ENCODE assay signal across 18 mouse cellular contexts in genomic region chr12:76720572-76720971, GRCm38 (mm10). TPM values are rescaled to one million over a fixed set of nuclear protein-coding genes. Genes with fewer than 3 reads are reported as not detected.
DNase-seq lines count a peak whose midpoint lies in the region; ATAC-seq and TF ChIP-seq lines count a peak whose summit lies in the region.
"Had no signal": no experiment of that assay in that cellular context is flagged by ENCODE, and none has a peak within 500 bp of the region (broad histone marks: within the 10 kb centered on the region; RNA-seq: fewer than 3 reads in every experiment).

No protein-coding gene starts in this region.

- no peaks in the 10 kb centered on the region for H3K9me3 ChIP-seq in forebrain, postnatal 0 days (ENCODE audit: low read length)
- no peaks in the 10 kb centered on the region for H3K9me3 ChIP-seq in forebrain, embryonic 16.5 days (ENCODE audit: control insufficient read depth, low read length)
- no peaks in the 10 kb centered on the region for H3K9me3 ChIP-seq in liver, embryonic 14.5 days (ENCODE audit: control insufficient read depth, low read length)
- no peaks in the 10 kb centered on the region for H3K9me3 ChIP-seq in liver, embryonic 12.5 days (replicated peaks)
- no peaks in the 10 kb centered on the region for H3K9me3 ChIP-seq in MEL (replicated peaks; ENCODE audit: insufficient read depth, low read length)
- H3K9me3 ChIP-seq: forebrain, embryonic 12.5 days; limb, embryonic 12.5 days; stomach, embryonic 15.5 days had no signal

- no peak overlapping the region for H3K9ac ChIP-seq in forebrain, postnatal 0 days
- H3K9ac ChIP-seq in forebrain, embryonic 16.5 days (replicated peaks; ENCODE audit: low read depth, low read length), result no peak overlapping the region
- no peak overlapping the region for H3K9ac ChIP-seq in liver, embryonic 14.5 days (replicated peaks)
- no peak overlapping the region for H3K9ac ChIP-seq in liver, embryonic 12.5 days
- no peak overlapping the region for H3K9ac ChIP-seq in MEL (ENCODE audit: control insufficient read depth, low read depth, low read length, poor library complexity, severe bottlenecking)
- H3K9ac ChIP-seq: forebrain, embryonic 12.5 days; heart, embryonic 13.5 days; limb, embryonic 12.5 days; stomach, embryonic 15.5 days had no signal

- H3K4me3 ChIP-seq in forebrain, postnatal 0 days (ENCODE audit: low read depth, low read length), result no peak overlapping the region
- H3K4me3 ChIP-seq in forebrain, embryonic 16.5 days (replicated peaks; ENCODE audit: low read length), result no peak overlapping the region
- no peak overlapping the region for H3K4me3 ChIP-seq in liver, embryonic 14.5 days (ENCODE audit: insufficient read depth in 1 of 2, low read depth in 2 of 2, low read length in 2 of 2)
- H3K4me3 ChIP-seq in liver, embryonic 12.5 days, result no peak overlapping the region
- H3K4me3 ChIP-seq in MEL (ENCODE audit: control insufficient read depth in 1 of 2, insufficient read depth in 1 of 2, low read depth in 2 of 2, low read length in 2 of 2), result no peak overlapping the region
- H3K4me3 ChIP-seq: forebrain, embryonic 12.5 days; heart, embryonic 13.5 days; limb, embryonic 12.5 days; stomach, embryonic 15.5 days had no signal

- no peak for TF ChIP-seq POLR2A in MEL (IDR thresholded peaks at IDR 0.05; ENCODE audit: control insufficient read depth in 1 of 2, insufficient read depth in 1 of 2, low read depth in 1 of 2, low read length in 2 of 2, poor library complexity in 1 of 2)

- no peaks in the 10 kb centered on the region for H3K4me1 ChIP-seq in forebrain, postnatal 0 days (ENCODE audit: insufficient read depth)
- no peaks in the 10 kb centered on the region for H3K4me1 ChIP-seq in forebrain, embryonic 16.5 days (replicated peaks; ENCODE audit: control insufficient read depth, insufficient read depth, low read length)
- peaks cover 4 to 5% of the 10 kb centered on the region in 2 experiments; a peak in 1 of 4 replicates for H3K4me1 ChIP-seq in liver, embryonic 14.5 days (replicated peaks; ENCODE audit: control insufficient read depth in 2 of 2, insufficient read depth in 2 of 2, low read length in 1 of 2)
- peaks cover 17% of the 10 kb centered on the region for H3K4me1 ChIP-seq in liver, embryonic 12.5 days
- peaks cover 0 to 3% of the 10 kb centered on the region in 2 experiments; a peak in 1 of 4 replicates for H3K4me1 ChIP-seq in MEL (ENCODE audit: control insufficient read depth in 1 of 2, insufficient read depth in 2 of 2, low read length in 2 of 2)
- H3K4me1 ChIP-seq: forebrain, embryonic 12.5 days; limb, embryonic 12.5 days; stomach, embryonic 15.5 days had no signal

- no peaks in the 10 kb centered on the region for H3K79me2 ChIP-seq in MEL (ENCODE audit: control insufficient read depth, insufficient read depth, low read length, poor library complexity)

- no peak overlapping the region for H3K4me2 ChIP-seq in forebrain, postnatal 0 days (ENCODE audit: low read depth)
- no peak overlapping the region for H3K4me2 ChIP-seq in forebrain, embryonic 16.5 days (ENCODE audit: low read length)
- H3K4me2 ChIP-seq in liver, embryonic 14.5 days (ENCODE audit: low read depth), result no peak overlapping the region
- H3K4me2 ChIP-seq in liver, embryonic 12.5 days, result no peak overlapping the region
- H3K4me2 ChIP-seq: forebrain, embryonic 12.5 days; heart, embryonic 13.5 days; limb, embryonic 12.5 days; stomach, embryonic 15.5 days had no signal

- TF ChIP-seq EP300 in liver, embryonic 14.5 days (IDR thresholded peaks at IDR 0.05; ENCODE audit: low read depth), result no peak
- TF ChIP-seq EP300 in MEL (IDR thresholded peaks at IDR 0.05; ENCODE audit: low read depth in 1 of 2, low read length in 2 of 2), result no peak

- peak; percentile 36 for DNase-seq in forebrain, postnatal 0 days
- no peak for DNase-seq in liver, embryonic 14.5 days (ENCODE audit: low read depth in 3 of 3, low spot score in 3 of 3)
- DNase-seq in MEL (ENCODE audit: low read depth, low spot score), result peak; percentile 32
- no peak for DNase-seq in right cerebral cortex, postnatal 14 days
- DNase-seq: adrenal gland, postnatal 36 days; cerebellum, adult 11-12 months; gastrocnemius, postnatal 36 days; kidney, postnatal 10 days; lung, postnatal 14 days; thymus, postnatal 36 days had no signal

- no peak overlapping the region for H3K27ac ChIP-seq in forebrain, postnatal 0 days (ENCODE audit: low read depth, low read length)
- H3K27ac ChIP-seq in forebrain, embryonic 16.5 days (ENCODE audit: low read length), result no peak overlapping the region
- H3K27ac ChIP-seq in liver, embryonic 14.5 days, result no peak overlapping the region
- H3K27ac ChIP-seq in liver, embryonic 12.5 days, result no peak overlapping the region
- no peak overlapping the region for H3K27ac ChIP-seq in MEL (ENCODE audit: control insufficient read depth, low read depth, low read length)
- H3K27ac ChIP-seq: forebrain, embryonic 12.5 days; heart, embryonic 13.5 days; limb, embryonic 12.5 days; stomach, embryonic 15.5 days had no signal

- no peaks in the 10 kb centered on the region for H3K36me3 ChIP-seq in forebrain, postnatal 0 days (ENCODE audit: insufficient read depth)
- H3K36me3 ChIP-seq in forebrain, embryonic 16.5 days (ENCODE audit: control insufficient read depth, insufficient read depth), result no peaks in the 10 kb centered on the region
- no peaks in the 10 kb centered on the region for H3K36me3 ChIP-seq in liver, embryonic 14.5 days (replicated peaks; ENCODE audit: control insufficient read depth, insufficient read depth, low read depth)
- no peaks in the 10 kb centered on the region for H3K36me3 ChIP-seq in liver, embryonic 12.5 days
- no peaks in the 10 kb centered on the region for H3K36me3 ChIP-seq in MEL (ENCODE audit: control insufficient read depth in 1 of 2, insufficient read depth in 2 of 2, low read length in 2 of 2)
- H3K36me3 ChIP-seq: forebrain, embryonic 12.5 days; heart, embryonic 13.5 days; limb, embryonic 12.5 days; stomach, embryonic 15.5 days had no signal

- peak; percentile 89 for TF ChIP-seq RAD21 in MEL (IDR thresholded peaks at IDR 0.05; ENCODE audit: low read depth, low read length)

- H3K27me3 ChIP-seq in forebrain, postnatal 0 days (ENCODE audit: insufficient read depth, low read length), result no peaks in the 10 kb centered on the region
- no peaks in the 10 kb centered on the region for H3K27me3 ChIP-seq in forebrain, embryonic 16.5 days (replicated peaks; ENCODE audit: control insufficient read depth, insufficient read depth, low read length)
- no peaks in the 10 kb centered on the region; the same call in 1 of the 2 replicates for H3K27me3 ChIP-seq in liver, embryonic 14.5 days (ENCODE audit: control insufficient read depth, insufficient read depth, low read length)
- H3K27me3 ChIP-seq in liver, embryonic 12.5 days (replicated peaks), result no peaks in the 10 kb centered on the region; the same call in 1 of the 2 replicates
- H3K27me3 ChIP-seq in MEL (ENCODE audit: control insufficient read depth in 1 of 2, insufficient read depth in 2 of 2, low read length in 2 of 2), result no peaks in the 10 kb centered on the region
- H3K27me3 ChIP-seq: forebrain, embryonic 12.5 days; limb, embryonic 12.5 days; stomach, embryonic 15.5 days had no signal

- no peak; the same call in 1 of the 2 replicates for ATAC-seq in forebrain, postnatal 0 days
- no peak for ATAC-seq in forebrain, embryonic 16.5 days
- no peak for ATAC-seq in liver, embryonic 14.5 days (ENCODE audit: insufficient read depth)
- ATAC-seq in liver, embryonic 12.5 days, result no peak
- ATAC-seq in megakaryocyte-erythroid progenitor cell, adult 5-6 weeks (replicated peaks; ENCODE audit: low FRiP score, low TSS enrichment, poor library complexity, severe bottlenecking), result 0 out of 2 replicates have a peak, but pooled peaks have one; percentile 47
- ATAC-seq: hindbrain, embryonic 16.5 days had no signal

- peak; percentile 50 for TF ChIP-seq CTCF in forebrain, postnatal 0 days (IDR thresholded peaks at IDR 0.05; ENCODE audit: low read depth)
- peak; percentile 34; the same call in 1 of the 2 replicates for TF ChIP-seq CTCF in liver, embryonic 14.5 days (IDR thresholded peaks at IDR 0.05; ENCODE audit: low read depth)
- TF ChIP-seq CTCF in MEL (IDR thresholded peaks at IDR 0.05 in 2 of 3, conservative IDR thresholded peaks at IDR 0.05 in 1 of 3; ENCODE audit: control insufficient read depth in 1 of 3, insufficient read depth in 1 of 3, low read depth in 2 of 3, low read length in 3 of 3, poor library complexity in 1 of 3, severe bottlenecking in 1 of 3), result peak in 2 of 3 experiments; percentile 39 to 74; a peak in 4 of 6 replicates

RNA-seq across cellular contexts. Expression of gene Sptb, which starts 10.2 kb away (rescaled TPM):
- total RNA-seq in forebrain, postnatal 0 days (2014; rRNA removed), result 16.2 and 19.6 TPM in 2 replicates
- polyA plus RNA-seq in forebrain, postnatal 0 days (2015; fragmentation: Nextera tagmentation; extraction: Ambion mirVana), result 2.3 and 3.0 TPM in 2 replicates
- polyA plus RNA-seq in forebrain, embryonic 16.5 days (2015; fragmentation: Nextera tagmentation; extraction: Ambion mirVana), result 1.4 and 1.9 TPM in 2 replicates
- 35.4 and 39.7 TPM in 2 replicates for polyA plus RNA-seq in liver, embryonic 14.5 days (2012; rRNA removed)
- polyA plus RNA-seq in liver, embryonic 14.5 days (2014; fragmentation: Nextera tagmentation; extraction: Ambion mirVana), result 59.4 and 70.4 TPM in 2 replicates
- 83.5 and 94.6 TPM in 2 replicates for polyA plus RNA-seq in liver, embryonic 12.5 days (2016; fragmentation: Nextera tagmentation; extraction: Ambion mirVana)
- 34.4 and 35.4 TPM in 2 replicates for total RNA-seq in MEL (2012; rRNA removed)
- 10 to 100 TPM; 17.9 to 85.1 TPM for polyA plus RNA-seq in MEL (2012; ENCODE audit: insufficient read depth in 1 of 2, insufficient read length in 2 of 2, low read depth in 1 of 2, low replicate concordance in 2 of 2, missing spikeins in 1 of 2)
- total RNA-seq in megakaryocyte-erythroid progenitor cell, adult 5-6 weeks (2014; fragmentation: Nextera tagmentation), result 40.8 and 44.0 TPM in 2 replicates
- 25.2 and 45.2 TPM in 2 replicates for total RNA-seq in megakaryocyte-erythroid progenitor cell, adult 5-6 weeks (2017)

RNA-seq across cellular contexts. Expression of gene Churc1, which starts 44.8 kb away (rescaled TPM):
- 75.7 and 84.4 TPM in 2 replicates for total RNA-seq in forebrain, postnatal 0 days (2014; rRNA removed)
- 115 and 146 TPM in 2 replicates for polyA plus RNA-seq in forebrain, postnatal 0 days (2015; fragmentation: Nextera tagmentation; extraction: Ambion mirVana)
- 108 and 129 TPM in 2 replicates for polyA plus RNA-seq in forebrain, embryonic 16.5 days (2015; fragmentation: Nextera tagmentation; extraction: Ambion mirVana)
- 38.2 and 40.2 TPM in 2 replicates for polyA plus RNA-seq in liver, embryonic 14.5 days (2012; rRNA removed)
- polyA plus RNA-seq in liver, embryonic 14.5 days (2014; fragmentation: Nextera tagmentation; extraction: Ambion mirVana), result 68.8 and 76.3 TPM in 2 replicates
- 99.2 and 101 TPM in 2 replicates for polyA plus RNA-seq in liver, embryonic 12.5 days (2016; fragmentation: Nextera tagmentation; extraction: Ambion mirVana)
- total RNA-seq in MEL (2012; rRNA removed), result 180 and 186 TPM in 2 replicates
- 10 to 100 TPM in 1 of 2 experiments, not detected in 1; 74.9 TPM for polyA plus RNA-seq in MEL (2012; ENCODE audit: insufficient read depth in 1 of 2, insufficient read length in 2 of 2, low read depth in 1 of 2, low replicate concordance in 2 of 2, missing spikeins in 1 of 2)
- 136 and 145 TPM in 2 replicates for total RNA-seq in megakaryocyte-erythroid progenitor cell, adult 5-6 weeks (2014; fragmentation: Nextera tagmentation)
- 48.9 and 57.3 TPM in 2 replicates for total RNA-seq in megakaryocyte-erythroid progenitor cell, adult 5-6 weeks (2017)

RNA-seq across cellular contexts. Expression of gene Fntb, which starts 44.8 kb away (rescaled TPM):
- 22.7 and 32.3 TPM in 2 replicates for total RNA-seq in forebrain, postnatal 0 days (2014; rRNA removed)
- polyA plus RNA-seq in forebrain, postnatal 0 days (2015; fragmentation: Nextera tagmentation; extraction: Ambion mirVana), result 38.7 and 42.3 TPM in 2 replicates
- polyA plus RNA-seq in forebrain, embryonic 16.5 days (2015; fragmentation: Nextera tagmentation; extraction: Ambion mirVana), result 36.6 and 38.0 TPM in 2 replicates
- polyA plus RNA-seq in liver, embryonic 14.5 days (2012; rRNA removed), result 21.4 and 24.3 TPM in 2 replicates
- polyA plus RNA-seq in liver, embryonic 14.5 days (2014; fragmentation: Nextera tagmentation; extraction: Ambion mirVana), result 28.8 and 33.7 TPM in 2 replicates
- 30.7 and 31.3 TPM in 2 replicates for polyA plus RNA-seq in liver, embryonic 12.5 days (2016; fragmentation: Nextera tagmentation; extraction: Ambion mirVana)
- 9.6 and 11.7 TPM in 2 replicates for total RNA-seq in MEL (2012; rRNA removed)
- polyA plus RNA-seq in MEL (2012; ENCODE audit: insufficient read depth in 1 of 2, insufficient read length in 2 of 2, low read depth in 1 of 2, low replicate concordance in 2 of 2, missing spikeins in 1 of 2), result 10 to 100 TPM in 1 of 2 experiments, not detected in 1; 28.5 TPM
- 27.2 and 31.1 TPM in 2 replicates for total RNA-seq in megakaryocyte-erythroid progenitor cell, adult 5-6 weeks (2014; fragmentation: Nextera tagmentation)
- 5.0 and 15.4 TPM in 2 replicates for total RNA-seq in megakaryocyte-erythroid progenitor cell, adult 5-6 weeks (2017)

Comparison
In these comparisons a context has a peak if more than half of its experiments do, and no peak if none do; other contexts are left out.
1. DNase-seq: peak in forebrain, postnatal 0 days (single experiment) and MEL (single experiment); none in liver, embryonic 14.5 days (0 of 3) and right cerebral cortex, postnatal 14 days (single experiment).
2. Peak in every context shown above with its lines, with median percentiles within 50 percentile points of each other: CTCF ChIP-seq.